Mouse (Mus musculus) ES-Bruce4 (cell line): ENCODE measurements around the gene Psmb10. TPM values are rescaled to one million over a fixed set of nuclear protein-coding genes. Genes with fewer than 3 reads are reported as not detected.
"Not testable (repeated sequence)": the region's sequence is repeated elsewhere in the genome, so short reads cannot be mapped to it uniquely, and the experiment has no call there.

Experiments
- H3K27ac ChIP-seq: 2 replicates; pipeline ENCODE4 v1.5.1; 2012; ENCODE audit warnings: low read length, inconsistent platforms; ENCODE audit not compliant: insufficient read depth
- H3K27me3 ChIP-seq: 2 replicates; pipeline ENCODE4 v1.6.1; 2012; ENCODE audit warnings: mild to moderate bottlenecking, low read length, inconsistent platforms; ENCODE audit not compliant: control insufficient read depth, poor library complexity, insufficient read depth, severe bottlenecking
- H3K36me3 ChIP-seq: 2 replicates; pipeline ENCODE4 v1.6.1; 2012; ENCODE audit warnings: inconsistent platforms, mild to moderate bottlenecking, low read length, moderate library complexity; ENCODE audit not compliant: control insufficient read depth, poor library complexity, insufficient read depth, severe bottlenecking
- H3K4me1 ChIP-seq: one replicate; pipeline ENCODE4 v1.8.1; 2011; ENCODE audit warnings: low read length; ENCODE audit not compliant: control insufficient read depth, insufficient read depth
- H3K4me3 ChIP-seq: 2 replicates; pipeline ENCODE4 v1.5.1; 2011; ENCODE audit warnings: low read depth, mild to moderate bottlenecking, low read length
- H3K9ac ChIP-seq: 2 replicates; pipeline ENCODE4 v1.6.1; 2012; ENCODE audit warnings: low read depth, mild to moderate bottlenecking, inconsistent platforms; ENCODE audit not compliant: poor library complexity, severe bottlenecking
- H3K9me3 ChIP-seq: replicated peaks from 2 replicates; pipeline ENCODE4 v1.6.1; 2012; ENCODE audit warnings: mild to moderate bottlenecking, low read length, inconsistent platforms; ENCODE audit not compliant: control insufficient read depth, poor library complexity, insufficient read depth, severe bottlenecking
- CTCF ChIP-seq: IDR thresholded peaks from one replicate; pipeline ENCODE4 v1.8.1; 2011; ENCODE audit warnings: low read depth, low read length
- EP300 ChIP-seq: IDR thresholded peaks from 2 replicates; pipeline ENCODE4 v1.6.1; 2011; ENCODE audit warnings: low read depth, low read length; ENCODE audit not compliant: insufficient read depth
- POLR2A ChIP-seq: IDR thresholded peaks from one replicate; pipeline ENCODE4 v1.8.1; 2011; ENCODE audit warnings: low read length; ENCODE audit not compliant: insufficient read depth
- polyA plus RNA-seq: library from polyadenylated mRNA; stranded (reverse); fragments of >200 nt; gene quantifications from 2 replicates; pipeline ENCODE4 v1.2.4, GENCODE M21; 2011; ENCODE audit warnings: low read depth; ENCODE audit not compliant: missing spikeins, insufficient read depth, insufficient read length

Psmb10 gene
- polyA plus RNA-seq, result 46.1 and 53.1 TPM in 2 replicates

DNA sequence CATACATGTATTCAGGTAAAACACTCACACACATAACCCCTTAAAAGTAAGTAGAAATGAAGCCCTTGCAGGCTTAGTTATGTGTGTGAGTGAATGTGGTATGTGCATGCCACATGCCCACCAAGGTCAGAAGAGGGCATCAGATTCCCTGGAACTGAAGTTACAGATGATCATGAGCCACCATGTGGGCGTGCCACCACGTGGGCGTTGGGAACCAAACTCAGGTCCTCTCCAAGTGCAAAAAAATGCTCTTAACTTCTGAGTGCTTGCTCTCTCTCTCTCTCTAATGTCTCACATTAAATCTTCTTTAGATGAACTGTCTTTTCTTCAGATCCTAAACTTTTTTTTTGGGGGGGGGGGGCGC is at the start of gene Psmb10:
Psmb10 (minus strand) TSS at position 139 of the 364 bp plus-strand sequence.
- TF ChIP-seq CTCF (no peak), POLR2A (no peak), EP300 (no peak)
- peaks cover 2% of the 10 kb centered on the region for H3K36me3 ChIP-seq
- H3K27ac ChIP-seq, result no peak within 1 kb of the TSS
- H3K9ac ChIP-seq, result peak within 1 kb of the TSS; percentile 36
- no peaks in the 10 kb centered on the region for H3K9me3 ChIP-seq
- no peaks in the 10 kb centered on the region for H3K27me3 ChIP-seq
- peak within 1 kb of the TSS; percentile 73 for H3K4me3 ChIP-seq
- no peaks in the 10 kb centered on the region for H3K4me1 ChIP-seq

GRCm38 (mm10) chr8:105983406-105983805 is 45.2 kb upstream of the Psmb10 start:
- not testable (repeated sequence) for H3K9me3 ChIP-seq, H3K36me3 ChIP-seq, H3K9ac ChIP-seq, H3K4me1 ChIP-seq, H3K27ac ChIP-seq, H3K27me3 ChIP-seq, H3K4me3 ChIP-seq

- Histone ChIP-seq H3K36me3 (no peaks in the 10 kb centered on the region), H3K4me1 (no peaks in the 10 kb centered on the region), H3K9ac (no peak overlapping the region), H3K9me3 (peaks cover 6% of the 10 kb centered on the region; the same call in 1 of the 2 replicates), H3K27ac (no peak overlapping the region), H3K27me3 (no peaks in the 10 kb centered on the region), H3K4me3 (no peak overlapping the region)
- TF ChIP-seq POLR2A (no peak), EP300 (no peak), CTCF (no peak)
These were observed 42.9 kb upstream of the Psmb10 start for GRCm38 (mm10) chr8:105981146-105981545.

- no peaks in the 10 kb centered on the region for H3K27me3 ChIP-seq
- no peak within 1 kb of the TSS for H3K4me3 ChIP-seq
- peaks cover 6% of the 10 kb centered on the region; the same call in 1 of the 2 replicates for H3K9me3 ChIP-seq
- no peak within 1 kb of the TSS for H3K9ac ChIP-seq
- H3K27ac ChIP-seq, result no peak within 1 kb of the TSS
- H3K36me3 ChIP-seq, result no peaks in the 10 kb centered on the region; the same call in 1 of the 2 replicates
- H3K4me1 ChIP-seq, result peaks cover 8% of the 10 kb centered on the region
- TF ChIP-seq EP300 (0 out of 2 replicates have a peak, but pooled peaks have one; percentile 7), POLR2A (no peak), CTCF (peak; percentile 66)
These were observed 41.1 kb upstream of the Psmb10 start, which contains the start of gene Dpep3 for GRCm38 (mm10) chr8:105979325-105979724. Gene Dpep3 (minus strand): TSS chr8:105979429.

GRCm38 (mm10) chr8:105975363-105975762 is 37.1 kb upstream of the Psmb10 start:
- peaks cover 6% of the 10 kb centered on the region; the same call in 1 of the 2 replicates for H3K9me3 ChIP-seq
- peaks cover 9% of the 10 kb centered on the region for H3K4me1 ChIP-seq
- no peak overlapping the region for H3K9ac ChIP-seq
- H3K27ac ChIP-seq, result no peak overlapping the region
- H3K36me3 ChIP-seq, result no peaks in the 10 kb centered on the region; the same call in 1 of the 2 replicates
- H3K27me3 ChIP-seq, result no peaks in the 10 kb centered on the region
- TF ChIP-seq POLR2A (no peak), CTCF (peak; percentile 42), EP300 (no peak)
- no peak overlapping the region for H3K4me3 ChIP-seq

GRCm38 (mm10) chr8:105971019-105971720 is 32.9 kb upstream of the Psmb10 start:
- H3K27ac ChIP-seq, result peak overlapping the region; percentile 85
- no peaks in the 10 kb centered on the region; the same call in 1 of the 2 replicates for H3K36me3 ChIP-seq
- TF ChIP-seq EP300, result no peak
- TF ChIP-seq CTCF, result no peak
- TF ChIP-seq POLR2A, result no peak
- H3K27me3 ChIP-seq, result no peaks in the 10 kb centered on the region
- H3K9me3 ChIP-seq, result no peaks in the 10 kb centered on the region
- peak overlapping the region; percentile 2; the same call in 1 of the 2 replicates for H3K4me3 ChIP-seq
- H3K9ac ChIP-seq, result peak overlapping the region; percentile 30; the same call in 1 of the 2 replicates
- peaks cover 9% of the 10 kb centered on the region for H3K4me1 ChIP-seq
